Mouse (Mus musculus) forebrain, embryonic 13.5 days (tissue): ENCODE measurements around the gene Tcl1b1. TPM values are rescaled to one million over a fixed set of nuclear protein-coding genes. Genes with fewer than 3 reads are reported as not detected.
"Not testable (repeated sequence)": the region's sequence is repeated elsewhere in the genome, so short reads cannot be mapped to it uniquely, and the experiment has no call there.

Experiments used
- ATAC-seq: fragments of 200-750 bp; cut with Nextera tagmentation; 2 replicates; pipeline ENCODE4 v1.8.0; 2017
- H3K27ac ChIP-seq: fragments of 300-500 bp; sonication (generic); 2 replicates; pipeline ENCODE4 v1.5.1; 2015; ENCODE audit warnings: inconsistent platforms, mild to moderate bottlenecking, moderate library complexity
- H3K27me3 ChIP-seq: fragments of 300-500 bp; sonication (generic); 2 replicates; pipeline ENCODE4 v1.6.1; 2015; ENCODE audit warnings: mild to moderate bottlenecking, inconsistent platforms
- H3K36me3 ChIP-seq: fragments of 300-500 bp; sonication (generic); 2 replicates; pipeline ENCODE4 v1.6.1; 2015; ENCODE audit warnings: mild to moderate bottlenecking, inconsistent platforms; ENCODE audit not compliant: poor library complexity, severe bottlenecking
- H3K4me1 ChIP-seq: fragments of 300-500 bp; sonication (generic); 2 replicates; pipeline ENCODE4 v1.6.1; 2015; ENCODE audit warnings: inconsistent platforms
- H3K4me2 ChIP-seq: fragments of 300-500 bp; sonication (generic); 2 replicates; pipeline ENCODE4 v1.6.1; 2015; ENCODE audit warnings: inconsistent platforms, mild to moderate bottlenecking, moderate library complexity
- H3K4me3 ChIP-seq: fragments of 300-500 bp; sonication (generic); 2 replicates; pipeline ENCODE4 v1.5.1; 2015; ENCODE audit warnings: mild to moderate bottlenecking, inconsistent platforms
- H3K9ac ChIP-seq: fragments of 300-500 bp; sonication (generic); 2 replicates; pipeline ENCODE4 v1.6.1; 2015; ENCODE audit warnings: mild to moderate bottlenecking, inconsistent platforms
- H3K9me3 ChIP-seq: fragments of 300-500 bp; sonication (generic); replicated peaks from 2 replicates; pipeline ENCODE4 v1.6.1; 2016; ENCODE audit warnings: inconsistent platforms
- WGBS: fragments of 180-500 bp; shearing (Covaris S2); methylation state at CpG from one replicate; pipeline ENCODE4 v1.1.7; 2015; 5-methylcytosine and 5-hydroxymethylcytosine counted together
- polyA plus RNA-seq: library from polyadenylated mRNA; unstranded; fragments of >200 nt; fragmentation: Nextera tagmentation; extraction: Ambion mirVana; gene quantifications from 2 replicates; pipeline ENCODE4 v1.2.1, GENCODE M21; 2015

Tcl1b1 gene
- polyA plus RNA-seq: not detected in 2 replicates

DNA sequence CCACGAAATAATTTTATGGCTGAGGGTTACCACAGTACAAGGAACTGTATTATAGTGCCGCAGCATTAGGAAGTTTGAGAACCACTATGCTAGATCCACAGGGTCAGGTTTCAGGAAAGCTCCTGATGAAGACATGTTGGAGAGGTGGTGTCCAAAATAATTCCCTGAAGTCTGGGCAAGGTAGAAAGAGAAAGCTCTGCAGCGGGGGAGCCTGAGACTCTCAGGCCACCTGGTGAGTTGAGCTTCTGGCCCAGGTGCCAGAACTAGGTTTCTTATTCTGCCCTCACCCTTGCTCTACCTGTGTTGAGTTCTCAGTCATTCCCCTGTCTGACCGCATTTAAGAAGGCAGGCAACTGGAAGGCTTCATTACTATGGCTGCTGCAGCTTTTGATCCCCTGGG is at the start of gene Tcl1b1:
Gene Tcl1b1 (plus strand): TSS at position 301 of the 400 bp plus-strand sequence.
- H3K27me3 ChIP-seq: no peaks in the 10 kb centered on the region
- no peak within 1 kb of the TSS for H3K4me3 ChIP-seq
- H3K4me1 ChIP-seq: no peaks in the 10 kb centered on the region
- no peak within 1 kb of the TSS for H3K4me2 ChIP-seq
- H3K9ac ChIP-seq: no peak within 1 kb of the TSS
- WGBS: 79% methylated on average over 4 of the region's 4 CpGs
- no peaks in the 10 kb centered on the region for H3K36me3 ChIP-seq
- no peak within 1 kb of the TSS for H3K27ac ChIP-seq
- no peak for ATAC-seq
- no peaks in the 10 kb centered on the region for H3K9me3 ChIP-seq

DNA sequence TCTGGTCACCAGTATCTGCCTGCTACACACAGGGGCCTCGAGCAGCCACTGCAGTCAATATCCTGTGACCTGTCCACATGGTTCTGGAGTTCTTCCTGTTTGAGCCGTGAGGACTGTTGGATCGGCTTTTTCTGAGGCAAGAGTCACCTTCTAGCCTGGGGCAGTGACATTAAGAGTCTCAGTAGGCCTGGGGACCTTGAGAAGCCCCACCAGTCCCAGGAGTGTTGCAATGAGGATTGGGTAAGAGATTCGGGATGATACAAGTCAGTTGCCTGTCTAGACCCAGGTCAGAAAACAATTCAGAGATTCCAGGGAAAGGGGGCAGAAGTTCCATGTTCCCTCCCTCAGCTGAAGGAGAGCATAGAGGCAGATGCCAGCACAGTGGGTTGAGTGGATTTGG is 49.7 kb upstream of the Tcl1b1 start:
- H3K27ac ChIP-seq: no peak overlapping the region
- H3K27me3 ChIP-seq: no peaks in the 10 kb centered on the region
- H3K4me3 ChIP-seq: no peak overlapping the region
- no peaks in the 10 kb centered on the region for H3K36me3 ChIP-seq
- H3K9ac ChIP-seq: no peak overlapping the region
- H3K4me1 ChIP-seq: no peaks in the 10 kb centered on the region
- 81% methylated on average over 4 of the region's 4 CpGs for WGBS
- H3K4me2 ChIP-seq: no peak overlapping the region
- no peaks in the 10 kb centered on the region for H3K9me3 ChIP-seq
- ATAC-seq: no peak

DNA sequence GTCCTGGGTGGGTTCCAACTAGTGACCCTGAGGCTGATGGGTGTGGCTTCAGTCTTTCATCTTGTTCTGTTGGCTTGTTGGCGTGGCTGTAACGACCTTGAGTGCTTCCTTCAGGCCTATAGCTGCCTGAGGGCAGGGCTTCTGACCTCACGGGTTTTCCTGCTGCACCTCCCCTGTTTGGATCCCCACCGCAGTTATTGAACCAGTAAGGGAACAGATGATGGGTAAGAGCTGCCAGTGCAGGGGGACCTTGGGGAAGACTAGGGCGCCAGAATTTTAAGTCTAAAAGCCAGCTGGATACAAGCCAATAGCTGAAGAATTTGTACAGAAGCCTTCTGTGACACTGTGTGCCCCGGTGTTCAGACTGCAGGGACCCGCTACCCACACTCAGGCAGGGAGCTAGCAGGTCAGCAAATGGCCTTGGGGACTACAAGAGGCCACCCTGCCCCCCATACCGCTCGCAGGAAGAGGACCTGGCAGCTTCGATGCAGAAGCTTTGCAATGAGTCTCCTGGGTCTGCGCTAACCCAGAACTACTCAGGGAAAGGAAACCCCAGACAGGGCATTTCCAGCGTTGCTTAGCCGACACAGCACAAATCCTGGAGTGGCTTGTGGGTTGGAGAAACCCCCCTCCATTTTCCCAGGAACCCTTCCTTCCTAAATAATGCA is 47.0 kb upstream of the Tcl1b1 start:
- no peak overlapping the region for H3K4me2 ChIP-seq
- H3K4me1 ChIP-seq: no peaks in the 10 kb centered on the region
- ATAC-seq: no peak
- H3K36me3 ChIP-seq: no peaks in the 10 kb centered on the region
- no peak overlapping the region for H3K9ac ChIP-seq
- WGBS: 69% methylated on average over 13 of the region's 13 CpGs
- no peaks in the 10 kb centered on the region for H3K27me3 ChIP-seq
- no peak overlapping the region for H3K4me3 ChIP-seq
- no peaks in the 10 kb centered on the region for H3K9me3 ChIP-seq
- no peak overlapping the region for H3K27ac ChIP-seq

DNA sequence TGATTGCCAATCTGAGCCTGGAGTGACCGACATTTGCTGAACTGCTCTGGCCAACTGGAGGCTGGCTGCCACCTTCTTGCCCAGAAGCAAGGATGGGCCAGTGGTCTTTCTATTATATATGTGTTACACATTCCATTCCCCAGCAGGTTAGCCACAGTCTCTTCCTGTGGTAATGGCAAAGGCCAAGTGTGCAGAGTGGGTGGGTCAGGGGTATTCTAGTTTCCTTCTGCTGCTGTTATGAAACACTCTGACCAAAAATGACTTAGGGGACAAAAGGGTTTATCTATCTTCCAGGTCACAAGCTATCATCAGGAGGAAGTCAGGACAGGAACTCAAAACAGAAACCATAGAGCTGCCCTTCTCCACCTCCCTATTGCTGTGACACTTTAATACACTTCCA is 42.8 kb upstream of the Tcl1b1 start:
- 97% methylated on average over 1 of the region's 1 CpGs for WGBS
- H3K4me3 ChIP-seq: no peak overlapping the region

GRCm38 (mm10) chr12:105125362-105125761 is 34.1 kb upstream of the Tcl1b1 start:
- no peak overlapping the region for H3K9ac ChIP-seq
- no peak for ATAC-seq
- WGBS: 87% methylated on average over 6 of the region's 6 CpGs
- no peak overlapping the region for H3K4me3 ChIP-seq
- no peaks in the 10 kb centered on the region for H3K27me3 ChIP-seq
- no peak overlapping the region for H3K4me2 ChIP-seq
- no peaks in the 10 kb centered on the region for H3K9me3 ChIP-seq
- H3K4me1 ChIP-seq: no peaks in the 10 kb centered on the region
- H3K27ac ChIP-seq: no peak overlapping the region
- H3K36me3 ChIP-seq: no peaks in the 10 kb centered on the region

More for the DNA sequence above, 42.8 kb upstream of the Tcl1b1 start:
- ATAC-seq: no peak
- H3K27me3 ChIP-seq: no peaks in the 10 kb centered on the region
- no peaks in the 10 kb centered on the region for H3K9me3 ChIP-seq
- no peak overlapping the region for H3K27ac ChIP-seq
- H3K4me2 ChIP-seq: no peak overlapping the region
- no peaks in the 10 kb centered on the region for H3K36me3 ChIP-seq
- no peak overlapping the region for H3K9ac ChIP-seq
- no peaks in the 10 kb centered on the region for H3K4me1 ChIP-seq

- 34% methylated on average over 4 of the region's 4 CpGs for WGBS
These were observed 33.0 kb upstream of the Tcl1b1 start for GRCm38 (mm10) chr12:105126516-105126915.

DNA sequence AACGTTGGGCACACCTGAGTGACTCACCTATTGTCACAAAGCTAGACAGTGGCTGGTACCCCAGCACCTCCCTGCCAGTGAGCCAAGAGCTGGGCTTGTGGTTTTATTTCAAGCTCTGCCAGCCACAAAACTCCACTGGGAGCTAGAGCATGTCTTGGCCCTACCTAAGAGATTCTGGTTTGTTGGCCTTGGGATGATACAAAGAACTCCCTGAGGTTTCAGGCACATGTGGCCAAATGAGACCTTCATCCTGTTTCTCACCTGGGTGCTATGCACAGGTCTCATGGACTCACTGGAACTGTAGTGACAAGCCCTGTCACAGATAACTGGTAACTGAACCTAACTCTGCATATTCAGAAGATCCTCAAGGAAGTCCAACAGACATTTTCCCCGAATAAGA is 31.9 kb upstream of the Tcl1b1 start:
- Histone ChIP-seq H3K4me1 (no peaks in the 10 kb centered on the region), H3K4me2 (no peak overlapping the region), H3K27me3 (no peaks in the 10 kb centered on the region), H3K36me3 (no peaks in the 10 kb centered on the region), H3K9ac (no peak overlapping the region), H3K27ac (no peak overlapping the region), H3K4me3 (no peak overlapping the region), H3K9me3 (no peaks in the 10 kb centered on the region)
- ATAC-seq: no peak
- WGBS: 87% methylated on average over 2 of the region's 2 CpGs

More at GRCm38 (mm10) chr12:105126516-105126915, 33.0 kb upstream of the Tcl1b1 start:
- no peak overlapping the region for H3K27ac ChIP-seq
- H3K4me2 ChIP-seq: no peak overlapping the region
- no peaks in the 10 kb centered on the region for H3K9me3 ChIP-seq
- no peaks in the 10 kb centered on the region for H3K27me3 ChIP-seq
- H3K4me3 ChIP-seq: no peak overlapping the region
- no peak overlapping the region for H3K9ac ChIP-seq
- H3K4me1 ChIP-seq: no peaks in the 10 kb centered on the region
- no peak for ATAC-seq
- H3K36me3 ChIP-seq: no peaks in the 10 kb centered on the region

GRCm38 (mm10) chr12:105129494-105130205 is 29.8 kb upstream of the Tcl1b1 start:
- not testable (repeated sequence) for H3K27me3 ChIP-seq, H3K9me3 ChIP-seq, ATAC-seq, H3K4me1 ChIP-seq, H3K9ac ChIP-seq, H3K27ac ChIP-seq, H3K36me3 ChIP-seq, H3K4me2 ChIP-seq, H3K4me3 ChIP-seq
- WGBS: 64% methylated on average over 3 of the region's 3 CpGs

GRCm38 (mm10) chr12:105134167-105134566 is 25.3 kb upstream of the Tcl1b1 start:
- H3K4me2 ChIP-seq, H3K9ac ChIP-seq, H3K4me1 ChIP-seq, H3K27me3 ChIP-seq, ATAC-seq, H3K9me3 ChIP-seq, H3K27ac ChIP-seq, H3K36me3 ChIP-seq, H3K4me3 ChIP-seq: not testable (repeated sequence)
- WGBS: 73% methylated on average over 2 of the region's 2 CpGs

- not testable (repeated sequence) for H3K36me3 ChIP-seq, H3K27ac ChIP-seq, H3K27me3 ChIP-seq, H3K9ac ChIP-seq, ATAC-seq, H3K9me3 ChIP-seq, H3K4me3 ChIP-seq, H3K4me2 ChIP-seq, H3K4me1 ChIP-seq
- 94% methylated on average over 4 of the region's 4 CpGs for WGBS
These were observed 24.7 kb upstream of the Tcl1b1 start for GRCm38 (mm10) chr12:105134826-105135225.

DNA sequence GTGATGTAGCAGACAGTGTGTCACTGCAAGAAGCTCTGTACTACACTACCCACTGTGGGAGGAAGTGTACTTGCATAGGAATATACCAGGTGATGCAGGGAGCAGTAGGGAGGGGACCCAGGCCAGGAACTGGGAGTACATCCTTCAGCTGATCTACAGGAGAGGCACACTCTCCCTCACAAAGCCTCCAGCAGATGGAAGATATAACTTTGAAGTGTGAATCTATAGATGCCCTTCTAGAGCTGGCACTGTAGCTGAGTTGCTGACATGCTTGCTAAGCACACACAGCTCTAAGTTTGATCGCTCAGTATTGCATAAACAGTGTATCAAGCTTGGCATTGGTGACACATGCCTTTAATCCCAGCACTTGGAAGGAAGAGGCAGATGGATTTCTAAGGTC is 21.8 kb upstream of the Tcl1b1 start:
- H3K36me3 ChIP-seq: not testable (repeated sequence)
- WGBS: 93% methylated on average over 1 of the region's 1 CpGs

GRCm38 (mm10) chr12:105143096-105143495 is 16.4 kb upstream of the Tcl1b1 start:
- Histone ChIP-seq H3K4me2 (no peak overlapping the region), H3K4me3 (no peak overlapping the region), H3K4me1 (no peaks in the 10 kb centered on the region), H3K36me3 (no peaks in the 10 kb centered on the region), H3K9me3 (no peaks in the 10 kb centered on the region), H3K27me3 (no peaks in the 10 kb centered on the region), H3K9ac (no peak overlapping the region), H3K27ac (no peak overlapping the region)
- 96% methylated on average over 3 of the region's 3 CpGs for WGBS
- ATAC-seq: no peak

More for the DNA sequence above, 21.8 kb upstream of the Tcl1b1 start:
- not testable (repeated sequence) for H3K9ac ChIP-seq, ATAC-seq, H3K4me1 ChIP-seq, H3K4me3 ChIP-seq, H3K27ac ChIP-seq, H3K27me3 ChIP-seq, H3K9me3 ChIP-seq, H3K4me2 ChIP-seq
